Mouse (Mus musculus) Patski (cell line): ENCODE data around the gene Eloa. TPM values are rescaled to one million over a fixed set of nuclear protein-coding genes. Genes with fewer than 3 reads are reported as not detected.

Source experiments
- ATAC-seq: fragments of 100-300 bp; one replicate; pipeline ENCODE4 v1.8.0; 2021
- CTCF ChIA-PET: fragments of 350-600 bp; sonication (Branson Sonifier 250); formaldehyde crosslinking; loops from one replicate; lab custom pipeline; 2022; ENCODE audit warnings: inconsistent platforms; lab: Charles Lee
- POLR2A ChIA-PET: fragments of 350-600 bp; sonication (Branson Sonifier 250); formaldehyde crosslinking; loops from one replicate; lab custom pipeline; 2022; ENCODE audit warnings: antibody characterized with exemption, inconsistent platforms; lab: Charles Lee
- DNase-seq: peaks from one replicate; pipeline ENCODE4 v3.0.0-alpha.2; 2011; ENCODE audit warnings: low read depth, low spot score
- H3K27me3 ChIP-seq: fragments of 371-371 bp; one replicate; pipeline ENCODE4 v1.5.1; 2021
- CTCF ChIP-seq: fragments of 100-300 bp; IDR thresholded peaks from one replicate; pipeline ENCODE4 v1.5.1; 2021
- in situ Hi-C: fragments of 300-500 bp; cut with MboI; formaldehyde crosslinking; loops from 3 replicates; pipeline ENCODE4 v1.11.1; 2018; ENCODE audit warnings: low pct_unique_long_range_greater_than_20kb, mixed read lengths
- polyA plus RNA-seq: library from polyadenylated mRNA; unstranded; gene quantifications from one replicate; pipeline ENCODE4 v1.2.3, GENCODE M21; 2021

Eloa gene
- polyA plus RNA-seq, 1 experiment from 2014 or later, result 22.6 TPM

- ChIA-PET POLR2A (no interaction called here), CTCF (interaction anchor here (1.4 kb wide), 1 partner anchor 37 kb away, joined by 4 read pairs; the partner anchor contains the start of gene Fuca1)
- DNase-seq (no peak), ATAC-seq (no peak)
- TF ChIP-seq CTCF, result no peak
- in situ Hi-C loops, result no loop called here
- H3K27me3 ChIP-seq, result no peaks in the 10 kb centered on the region
Measured at GRCm38 (mm10) chr4:135958354-135958753, 63.2 kb downstream of the Eloa start.

- ATAC-seq (no peak), DNase-seq (no peak)
- in situ Hi-C loops, result no loop called here
- H3K27me3 ChIP-seq, result no peaks in the 10 kb centered on the region
- POLR2A ChIA-PET, result interaction anchor here (0.9 kb wide), 1 partner anchor 138 kb away, joined by 3 read pairs; no protein-coding TSS in a partner anchor
- no peak for TF ChIP-seq CTCF
- CTCF ChIA-PET, result no interaction called here
Measured at GRCm38 (mm10) chr4:135955886-135956285, 65.7 kb downstream of the Eloa start.

GRCm38 (mm10) chr4:135954241-135954640 is 67.3 kb downstream of the Eloa start:
- CTCF ChIA-PET, result interaction anchor here (1.0 to 1.7 kb wide), 5 partner anchors 9 to 206 kb away, joined by 4 to 5 read pairs (median 4); partner anchors contain the start of gene Fuca1
- DNase-seq (no peak), ATAC-seq (no peak)
- in situ Hi-C loops, result no loop called here
- no peaks in the 10 kb centered on the region for H3K27me3 ChIP-seq
- no peak for TF ChIP-seq CTCF
- POLR2A ChIA-PET, result interaction anchor here (1.1 kb wide), 1 partner anchor 9 kb away, joined by 4 read pairs; the partner anchor contains the start of gene Gale

Other genes with a start within 250 kb of the Eloa start
- gene Srsf10, start 166.0 kb downstream of the Eloa start, polyA plus RNA-seq, result 89.0 TPM
- gene Pnrc2, start 147.9 kb downstream of the Eloa start, polyA plus RNA-seq, result 105 TPM
- gene Cnr2, start 126.4 kb downstream of the Eloa start, polyA plus RNA-seq, result 0.03 TPM
- gene Fuca1, start 101.0 kb downstream of the Eloa start, polyA plus RNA-seq, result 44.4 TPM
- gene Hmgcl, start 75.3 kb downstream of the Eloa start, polyA plus RNA-seq, result 35.2 TPM
- gene Gale, start 58.0 kb downstream of the Eloa start, polyA plus RNA-seq, result 12.4 TPM
- gene Lypla2, start 49.1 kb downstream of the Eloa start, polyA plus RNA-seq, result 46.2 TPM
- gene Pithd1, start 34.5 kb downstream of the Eloa start, polyA plus RNA-seq, result 25.7 TPM
- 665 TPM for gene Rpl11, start 31.7 kb upstream of the Eloa start, polyA plus RNA-seq
- 175 TPM for gene Id3, start 121.7 kb upstream of the Eloa start, polyA plus RNA-seq
- gene E2f2, start 150.6 kb upstream of the Eloa start, polyA plus RNA-seq, result 1.1 TPM
- gene Asap3, start 184.6 kb upstream of the Eloa start, polyA plus RNA-seq, result 5.5 TPM
- 0.15 TPM for gene Tcea3, start 226.0 kb upstream of the Eloa start, polyA plus RNA-seq